Mouse (Mus musculus) cerebellum, adult 18-20 months (tissue): ENCODE results near the gene Mob1a.
"Not testable (repeated sequence)": the region's sequence is repeated elsewhere in the genome, so short reads cannot be mapped to it uniquely, and the experiment has no call there.

ENCODE experiments used
- DNase-seq, 2 experiments: peaks; one replicate each; pipeline ENCODE4 v3.0.0; 2021

Mob1a gene

DNA sequence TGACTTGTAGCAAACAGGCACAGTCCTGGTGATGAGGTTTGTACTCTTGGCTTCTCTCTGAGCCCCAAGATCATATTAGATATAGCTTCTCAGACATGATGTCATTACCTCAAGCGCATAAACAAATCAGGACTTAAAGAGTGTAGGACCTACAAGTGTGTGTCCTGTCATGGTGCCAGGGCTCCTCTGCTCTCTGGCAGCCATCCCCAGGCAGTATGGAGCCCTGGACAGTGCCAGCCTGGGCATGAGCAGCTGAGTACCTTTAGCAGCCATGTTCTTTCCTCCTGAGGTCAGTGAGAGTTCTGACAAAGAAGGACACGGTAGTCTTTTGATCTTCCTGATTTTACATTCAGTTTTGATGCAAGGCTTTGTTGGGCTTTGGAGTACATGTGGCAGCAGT, 17.1 kb downstream of the Mob1a start:
- peak in 1 of 2 experiments; percentile 44 for DNase-seq

DNA sequence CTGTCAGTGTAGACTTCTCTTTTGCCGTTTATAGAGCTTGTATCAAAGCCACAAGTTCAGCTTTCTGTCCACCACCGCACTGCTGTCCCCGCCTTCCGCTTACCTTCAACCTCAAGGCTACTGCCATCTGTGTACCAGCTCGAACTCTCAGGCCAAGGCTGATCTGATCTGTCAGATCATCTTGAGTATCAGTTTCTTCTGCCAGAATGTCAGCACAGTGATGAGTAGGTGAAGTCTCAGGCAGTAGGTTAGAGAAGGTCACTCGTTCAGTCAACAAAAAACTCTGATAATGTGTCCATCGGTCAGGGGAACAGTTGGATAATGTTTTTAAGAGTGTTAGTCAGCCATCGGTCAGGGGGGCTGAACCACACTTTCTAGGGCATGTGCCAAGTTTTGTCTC, 19.5 kb downstream of the Mob1a start:
- DNase-seq: not testable (repeated sequence)

DNA sequence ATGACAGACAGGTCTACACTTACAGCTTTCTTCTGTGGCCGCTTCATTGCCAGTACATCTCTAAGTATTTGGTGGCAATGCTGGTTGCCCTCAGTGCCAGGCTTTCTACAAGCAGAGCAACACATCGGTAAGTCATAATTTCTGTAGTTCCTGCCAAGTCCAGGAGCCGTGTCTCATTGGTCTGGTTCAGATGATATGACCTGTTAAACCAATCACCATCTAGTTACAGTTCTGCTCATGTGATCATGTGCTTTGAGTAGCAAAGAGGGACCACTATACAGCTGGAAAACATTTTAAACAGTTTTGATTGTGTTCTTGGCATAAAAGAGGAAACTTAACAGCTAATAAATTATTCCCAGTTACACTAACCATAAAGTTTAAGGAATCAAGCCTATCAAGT, 22.1 kb downstream of the Mob1a start:
- no peak for DNase-seq

DNA sequence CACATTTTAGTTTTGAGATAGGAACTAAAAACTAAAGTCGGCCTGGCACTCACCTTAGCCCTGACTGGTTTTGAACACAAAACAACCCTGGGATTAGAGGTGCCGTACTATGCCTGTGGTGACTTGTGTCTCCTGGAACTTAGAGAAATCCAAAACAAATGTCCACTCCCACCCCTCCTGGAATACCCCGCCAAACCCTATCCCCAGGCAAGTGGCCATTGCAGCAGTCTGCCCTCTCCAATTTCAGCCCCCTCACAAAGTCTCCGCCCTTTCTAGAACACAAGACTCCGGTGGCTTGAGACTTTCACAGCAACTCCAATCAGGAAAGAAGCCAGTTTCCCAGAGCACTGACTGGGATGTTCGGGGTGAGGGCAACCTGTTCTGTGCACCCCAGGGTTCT, 23.1 kb downstream of the Mob1a start, which contains the start of gene Bola3:
Bola3 (plus strand) TSS at position 275 of the 400 bp plus-strand sequence.
- no peak for DNase-seq

DNA sequence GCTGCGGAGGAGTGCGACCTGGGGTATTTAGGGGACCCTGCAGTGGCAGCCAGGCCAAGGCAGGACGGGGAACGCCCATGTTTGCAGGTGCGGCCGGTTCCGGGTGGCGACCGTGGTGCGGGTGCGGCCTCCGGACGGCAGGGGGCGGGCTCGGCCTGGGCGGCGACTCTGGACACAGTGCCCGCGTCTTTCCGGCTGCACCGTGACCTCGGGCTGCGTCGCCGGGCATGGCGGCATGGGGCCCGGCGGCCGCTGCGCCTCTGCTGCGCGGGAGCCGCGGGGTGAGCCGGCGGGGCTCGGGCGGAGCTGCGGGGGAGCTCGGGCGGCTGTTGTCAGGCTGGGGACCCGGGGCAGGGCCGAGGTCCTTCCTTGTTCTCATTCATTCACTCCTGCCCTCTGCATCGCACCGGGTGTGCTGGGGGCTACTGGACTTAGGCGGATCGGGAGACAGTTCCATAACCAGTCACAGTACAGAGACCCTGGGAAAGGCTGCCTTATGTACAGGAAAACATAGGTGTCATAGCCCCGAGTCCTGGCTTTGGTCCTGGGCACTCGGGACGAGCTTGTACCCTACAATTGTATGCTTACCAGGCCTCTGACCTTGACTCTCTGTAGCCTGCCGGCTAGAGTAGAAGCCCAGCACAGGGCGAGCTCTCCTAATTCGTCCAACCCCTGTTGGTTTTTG, 23.6 kb downstream of the Mob1a start:
- DNase-seq: peak; percentile 91 to 98

DNA sequence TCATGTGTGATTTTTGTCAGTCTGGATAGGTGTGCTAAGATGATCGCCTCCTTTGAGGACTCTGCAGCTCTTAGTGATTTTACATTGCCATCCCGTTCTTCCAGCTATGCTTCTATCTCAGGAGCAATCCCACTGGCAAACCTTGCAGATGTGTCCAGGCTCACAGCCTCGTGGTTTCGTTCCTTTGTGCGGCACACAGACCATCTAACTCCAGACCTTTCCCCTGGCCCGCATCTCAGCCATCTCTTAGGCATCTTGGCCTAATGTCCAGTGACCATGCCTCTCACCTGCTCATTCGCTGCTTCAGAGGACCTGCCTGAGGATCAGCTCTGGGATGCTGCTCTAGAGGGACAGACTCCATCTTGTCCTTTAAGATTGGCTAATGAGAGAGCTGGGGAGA, 24.4 kb downstream of the Mob1a start:
- DNase-seq: peak in 1 of 2 experiments; percentile 23

DNA sequence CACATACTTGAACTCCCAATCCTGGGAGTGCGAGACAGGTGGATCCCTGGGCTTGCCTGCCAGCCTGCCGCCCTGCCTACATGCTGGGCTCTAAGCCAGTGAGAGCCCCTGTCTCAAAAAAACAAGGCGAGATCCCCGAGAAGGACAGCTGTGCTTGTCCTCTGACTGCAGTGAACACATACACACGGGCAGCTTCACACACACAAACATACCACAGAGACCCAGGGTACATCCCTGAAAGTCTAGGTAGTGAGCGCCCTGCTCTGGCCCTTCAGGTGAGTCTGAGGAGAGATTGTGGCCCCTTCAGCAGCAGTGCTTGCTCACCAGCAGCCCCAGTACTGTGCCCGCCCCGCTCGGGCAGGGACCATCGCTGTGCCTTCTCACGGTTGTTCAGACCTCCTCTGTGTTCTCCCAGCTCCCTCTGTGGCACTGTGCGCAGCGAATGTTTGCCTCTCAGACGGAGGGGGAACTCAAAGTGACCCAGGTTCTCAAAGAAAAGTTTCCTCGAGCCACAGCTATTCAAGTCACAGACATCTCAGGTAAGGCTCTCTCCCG, 25.1 kb downstream of the Mob1a start:
- no peak for DNase-seq

DNA sequence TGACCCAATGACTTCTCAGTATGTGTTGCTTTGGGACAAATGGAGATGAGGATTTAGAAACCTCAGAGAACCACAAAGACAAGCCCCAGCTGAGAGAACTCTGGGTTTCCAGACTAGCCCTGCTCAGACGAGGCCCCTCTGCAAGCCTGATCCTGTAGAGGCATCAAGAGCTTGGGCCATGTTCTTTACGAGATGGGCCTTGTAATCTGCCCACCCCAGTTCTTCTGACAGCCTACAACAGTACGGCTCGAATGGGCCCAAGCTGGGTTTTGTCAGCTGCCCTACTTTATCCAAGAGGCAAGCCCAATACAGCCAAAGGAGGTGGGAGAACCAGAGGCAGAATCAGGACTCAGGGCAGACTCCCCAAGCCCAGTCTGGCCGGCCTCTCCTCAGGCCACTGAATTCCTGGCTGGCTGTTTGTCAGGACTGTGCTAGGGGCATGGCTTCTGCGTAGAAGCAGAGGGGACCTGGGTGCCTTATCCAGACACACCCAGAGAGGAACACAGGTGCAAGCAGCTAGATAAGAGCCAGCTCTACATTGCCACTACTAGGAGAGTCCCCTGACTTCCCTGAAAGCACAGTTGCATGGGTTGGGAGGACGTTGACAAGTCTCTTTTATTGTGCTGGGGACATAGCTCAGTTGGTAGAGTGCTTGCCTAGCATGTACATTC, 25.8 kb downstream of the Mob1a start:
- DNase-seq: peak in 1 of 2 experiments; percentile 24

DNA sequence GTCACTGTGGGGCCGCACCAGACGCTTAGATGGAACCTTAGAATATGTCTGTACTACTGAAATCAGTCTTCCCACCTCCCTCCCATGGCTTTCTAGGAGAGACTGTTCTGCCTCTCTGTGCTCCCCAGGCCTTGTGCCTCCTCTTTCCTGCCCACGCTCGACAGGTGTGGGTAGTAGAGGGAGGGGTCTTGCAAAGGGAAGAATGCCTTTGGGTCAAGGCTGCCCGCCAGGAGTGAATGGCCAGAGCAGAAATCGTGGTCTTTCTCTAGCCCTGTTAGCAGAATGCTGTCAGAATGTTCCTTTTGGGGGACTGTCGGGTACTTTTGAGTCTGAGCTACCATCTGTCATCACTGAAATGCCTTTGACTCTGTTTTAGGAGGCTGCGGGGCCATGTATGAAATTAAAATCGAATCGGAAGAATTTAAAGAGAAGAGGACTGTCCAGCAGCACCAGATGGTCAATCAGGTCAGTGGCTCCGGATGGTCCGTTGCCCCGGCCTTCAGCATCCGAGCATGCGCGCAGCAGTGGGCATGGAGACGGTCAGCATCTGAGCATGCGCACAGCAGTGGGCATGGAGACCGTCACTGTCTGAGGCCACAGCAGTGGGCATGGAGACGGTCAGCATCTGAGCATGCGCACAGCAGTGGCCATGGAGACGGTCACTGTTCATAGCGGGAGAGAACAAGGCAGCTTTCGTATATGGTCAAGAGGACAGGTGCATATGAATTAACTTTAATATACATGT, 27.0 kb downstream of the Mob1a start:
- DNase-seq: peak; percentile 90 to 94

DNA sequence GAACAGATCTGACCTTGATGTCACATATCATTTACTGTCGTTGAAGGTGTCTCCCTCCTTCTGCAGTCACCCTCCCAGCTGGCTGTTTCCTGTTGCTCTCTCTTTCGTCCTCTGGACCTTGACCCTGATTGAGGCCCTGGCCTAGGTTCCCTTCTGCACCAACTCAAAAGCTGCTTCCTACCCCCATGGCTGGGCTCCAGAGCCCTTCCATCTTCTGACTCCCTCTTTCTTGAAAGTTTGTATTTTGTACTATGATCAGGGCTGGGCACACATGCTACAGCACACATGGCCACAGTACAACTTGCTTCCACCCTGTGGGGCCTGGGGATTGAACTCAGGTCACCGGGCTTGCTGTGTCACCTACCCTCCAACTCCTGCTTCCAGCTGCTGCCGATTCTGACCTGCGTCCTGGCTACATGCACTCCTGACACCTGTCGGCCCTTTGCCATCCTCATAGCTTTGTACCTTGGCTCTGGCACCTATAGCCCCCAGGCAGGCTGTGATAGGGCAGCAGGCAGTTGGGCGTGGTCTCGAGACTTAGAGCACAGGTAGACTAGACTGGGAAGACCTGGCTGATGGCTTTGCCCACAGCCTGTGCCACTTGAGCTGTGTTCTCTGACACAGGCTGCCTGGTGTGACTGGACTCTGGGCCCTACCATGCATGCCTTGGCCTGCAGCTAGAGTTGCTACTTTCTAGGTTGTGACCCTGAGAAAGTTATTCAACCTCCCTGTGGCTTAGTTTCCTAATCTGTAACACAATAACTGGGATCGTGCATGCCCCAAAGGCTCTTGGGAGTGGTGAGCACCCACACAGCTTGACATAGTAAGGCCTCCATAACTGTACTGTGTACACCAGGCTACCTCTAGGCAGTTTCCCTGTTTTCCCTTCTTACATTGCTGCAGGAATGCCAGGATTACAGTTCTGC, 29.3 kb downstream of the Mob1a start:
- DNase-seq: no peak

DNA sequence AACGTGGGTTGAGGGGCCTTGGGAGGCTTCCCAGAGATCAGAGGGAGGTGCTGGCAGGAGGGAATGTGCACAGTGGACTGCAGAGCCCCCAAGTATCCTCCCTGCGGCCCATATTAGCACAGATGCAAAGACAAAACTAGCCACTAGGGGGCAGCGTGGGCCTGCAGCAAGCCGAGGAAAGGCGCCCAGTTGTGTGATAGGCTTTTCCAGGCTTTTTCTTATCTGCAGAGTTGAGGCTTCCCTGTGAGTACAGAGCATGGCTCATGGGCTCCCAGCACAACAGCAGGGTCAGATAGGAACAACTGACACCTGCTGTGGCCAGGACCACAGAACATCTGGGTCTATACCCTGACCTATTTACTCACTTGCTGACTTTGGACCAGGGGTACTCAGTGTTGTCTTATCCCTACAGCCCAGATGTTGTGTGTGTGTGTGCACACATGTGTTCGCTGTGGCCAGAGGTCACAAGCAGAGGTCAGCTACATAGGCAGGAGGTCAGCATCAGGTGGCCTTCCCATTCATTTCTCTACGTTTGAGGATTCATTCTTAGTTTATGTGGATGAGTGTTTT, 30.8 kb downstream of the Mob1a start:
- peak; percentile 83 to 93 for DNase-seq

DNA sequence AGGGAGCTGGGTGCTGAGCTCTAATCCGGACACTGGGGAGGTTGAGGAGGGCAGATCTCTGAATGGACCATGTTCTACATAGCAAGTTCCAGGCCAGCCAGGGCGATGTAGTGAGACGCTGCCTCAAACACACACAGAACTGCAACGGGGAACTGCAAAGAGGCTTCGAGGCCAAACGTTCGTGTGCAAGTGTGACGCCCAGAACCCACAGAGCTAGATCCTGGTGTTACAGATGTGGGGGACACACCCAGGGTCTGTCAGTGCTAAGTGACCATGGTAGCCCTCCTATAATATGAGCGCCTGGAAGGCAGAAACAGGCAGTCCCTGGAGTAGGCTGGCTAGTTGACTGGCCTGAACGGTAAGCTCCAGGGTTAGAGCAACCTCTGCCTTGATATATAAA, 31.6 kb downstream of the Mob1a start:
- DNase-seq: no peak

DNA sequence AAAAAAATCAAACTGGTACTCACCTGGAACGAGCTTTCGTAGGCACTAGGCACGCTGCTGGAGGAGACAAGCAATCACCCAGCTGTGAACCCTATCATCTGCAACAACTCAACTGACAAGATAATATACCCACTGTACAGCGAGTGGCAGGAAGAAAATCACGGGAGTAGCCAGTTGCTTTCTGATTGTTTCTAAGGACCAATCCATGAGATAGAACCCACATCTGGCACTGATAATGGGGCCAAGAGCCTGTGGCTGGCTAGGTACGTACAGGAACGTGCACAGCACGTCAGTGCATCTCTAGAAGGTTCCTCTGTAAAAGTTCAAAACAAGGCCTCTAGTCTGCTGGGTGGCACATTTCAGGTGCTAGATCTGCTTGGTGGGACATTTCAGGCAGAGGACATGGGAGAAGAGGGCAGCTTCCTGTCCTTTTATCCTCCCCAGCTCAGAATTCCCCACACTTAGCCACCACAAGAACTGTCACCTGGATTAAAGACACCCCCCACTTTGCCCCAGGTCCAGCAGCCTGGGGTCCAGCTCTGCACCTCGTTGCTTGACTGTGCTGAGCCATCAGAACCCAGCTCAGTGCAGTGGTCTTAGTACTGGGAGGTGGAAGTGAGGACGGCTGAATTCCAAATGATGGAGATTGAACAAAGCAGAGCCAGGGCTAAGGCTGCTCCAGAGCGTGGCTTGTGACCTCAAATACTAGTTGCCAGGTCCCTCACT, 35.9 kb downstream of the Mob1a start:
- DNase-seq: peak in 1 of 2 experiments; percentile 26

DNA sequence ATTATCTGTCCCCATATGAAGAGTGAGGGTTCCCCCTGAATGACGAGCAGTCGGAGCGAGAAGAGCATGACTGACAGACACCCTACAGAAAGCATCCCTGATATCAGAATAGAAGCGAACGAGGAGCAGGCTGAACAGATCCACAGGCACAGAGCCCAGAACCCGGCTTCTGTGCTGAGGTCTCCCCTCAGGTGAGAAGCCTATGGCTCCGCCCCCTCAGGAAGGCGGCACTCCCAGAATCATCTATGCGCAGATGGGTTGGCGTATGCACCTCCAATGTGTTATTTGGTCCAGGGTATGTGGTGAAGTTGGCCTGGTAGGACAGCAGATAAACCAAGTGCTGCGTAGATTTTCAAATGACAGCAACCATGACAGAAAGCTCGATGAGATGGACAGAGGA, 37.3 kb downstream of the Mob1a start:
- DNase-seq: peak; percentile 50 to 53

DNA sequence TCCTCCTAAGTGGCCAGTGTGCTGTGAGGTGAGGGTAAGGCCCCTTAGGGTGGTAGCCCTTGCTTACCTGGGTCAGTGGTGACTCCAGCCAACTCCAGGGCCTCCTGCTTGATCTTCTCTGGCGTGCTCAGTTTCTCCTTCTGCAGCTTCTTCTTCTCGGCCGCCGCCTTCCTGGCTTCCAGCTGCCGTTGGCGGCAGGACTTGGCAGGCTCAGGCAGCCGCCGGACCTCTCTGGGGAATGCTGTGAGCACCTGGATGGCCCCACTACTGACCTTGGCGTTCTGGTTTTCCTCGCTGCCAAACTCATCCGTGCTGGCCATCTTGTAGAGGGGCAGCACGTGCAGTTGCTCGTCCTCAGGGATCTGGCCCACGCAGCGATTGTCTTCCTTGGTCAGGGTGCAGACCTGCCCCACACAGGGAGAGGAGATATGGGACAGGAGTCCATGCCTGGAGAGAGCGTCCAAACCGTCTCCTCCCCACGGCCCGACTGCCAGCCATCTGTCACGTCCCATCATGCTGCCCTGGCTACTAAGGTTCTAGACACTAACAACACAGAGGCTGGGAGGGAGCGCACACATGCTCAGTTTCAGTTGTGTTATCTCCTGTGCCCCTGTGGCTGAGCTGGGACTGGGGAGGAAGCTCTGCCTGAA, 44.6 kb downstream of the Mob1a start:
- peak; percentile 71 to 82 for DNase-seq

DNA sequence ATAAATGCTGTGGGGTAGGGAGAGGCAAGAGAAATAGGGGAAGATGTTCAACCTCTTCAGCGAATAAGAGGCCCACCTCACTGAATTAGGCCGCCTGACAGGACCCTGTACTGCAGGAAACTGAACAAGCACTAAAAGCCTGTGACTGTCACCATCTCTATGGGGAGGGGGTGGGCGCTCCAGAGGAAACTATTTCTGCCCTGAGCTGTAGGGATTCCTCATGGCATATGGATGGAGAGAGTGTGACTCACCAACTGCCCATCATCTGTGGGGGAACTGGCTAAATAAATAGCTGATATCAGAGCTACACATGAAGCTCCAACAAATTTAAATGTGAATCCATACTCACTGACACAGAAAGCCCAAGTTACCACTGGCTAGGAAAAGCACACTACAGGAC, 45.5 kb downstream of the Mob1a start:
- DNase-seq: peak in 1 of 2 experiments; percentile 47

DNA sequence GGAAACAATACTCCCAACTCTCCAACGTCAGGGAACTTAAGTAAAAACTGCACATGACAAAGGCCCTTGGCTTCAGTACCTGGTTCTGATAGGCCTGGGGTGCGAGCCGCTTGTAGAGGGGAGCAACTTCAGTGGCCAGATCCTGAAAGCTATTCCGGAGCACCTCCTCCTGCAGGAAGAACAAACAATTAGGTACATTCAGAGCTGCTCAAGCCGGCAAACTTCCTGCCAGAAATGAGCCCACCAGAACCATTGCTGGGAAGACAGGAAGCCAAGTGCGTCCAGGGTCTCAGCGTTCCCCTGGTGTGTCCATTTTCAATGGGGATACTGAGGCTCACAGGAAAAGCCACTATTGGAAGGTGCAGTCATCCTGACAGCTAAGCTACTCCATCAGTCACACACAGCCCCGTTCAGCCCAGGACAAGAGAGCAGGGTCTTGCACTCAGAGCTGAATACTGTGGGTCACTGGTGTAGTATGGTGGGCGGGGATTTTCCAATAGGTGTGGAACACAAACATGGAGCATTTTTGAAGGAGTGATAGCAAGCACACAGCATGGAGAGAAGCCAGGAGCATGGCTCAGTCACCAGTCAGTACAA, 48.0 kb downstream of the Mob1a start:
- no peak for DNase-seq

DNA sequence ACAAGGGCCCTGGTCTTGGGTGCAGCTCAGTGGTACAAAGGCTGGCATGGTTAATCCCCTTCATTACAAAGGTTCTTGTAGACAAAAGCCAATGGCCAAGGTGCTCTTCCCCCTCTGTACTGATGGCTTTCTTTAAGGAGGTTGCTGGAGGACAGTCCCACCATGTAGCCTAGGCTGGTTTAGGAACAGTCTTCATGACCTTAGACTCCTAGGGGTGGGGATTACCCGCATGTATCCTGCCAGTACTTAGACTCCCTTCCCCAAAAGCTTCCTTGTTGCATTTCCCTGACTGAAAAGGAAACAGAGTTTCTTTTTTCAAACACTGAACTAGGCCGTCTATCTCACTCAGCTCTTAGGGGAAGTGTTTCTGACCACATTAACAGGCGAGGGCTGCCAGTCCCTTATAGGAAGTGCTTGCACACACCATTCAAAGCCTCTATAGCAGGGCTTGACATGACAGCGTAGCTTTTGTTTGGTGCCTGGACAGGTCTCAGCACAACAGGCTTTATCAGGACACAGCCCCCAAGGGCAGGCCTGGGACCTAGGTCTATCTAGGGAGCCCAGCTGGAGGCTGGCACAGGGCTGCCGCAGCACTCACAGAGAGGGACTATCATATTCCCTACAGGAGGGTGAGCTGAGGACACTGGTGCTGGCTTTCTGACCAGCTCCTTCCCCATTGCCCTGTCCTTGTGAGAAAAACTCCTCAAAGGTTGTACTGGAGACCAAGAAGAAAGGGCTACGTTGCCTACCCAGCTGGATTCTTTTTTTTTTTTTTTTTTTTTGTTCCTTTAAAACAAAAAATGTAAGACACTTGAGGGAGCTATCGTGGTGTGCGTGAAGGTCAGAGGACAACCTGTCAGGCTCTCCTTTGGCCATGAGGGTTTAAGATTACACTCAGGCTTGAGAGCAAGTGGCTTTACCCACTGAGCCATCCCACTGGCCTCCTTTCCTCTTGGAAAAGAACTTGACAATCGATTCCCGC, 56.0 kb downstream of the Mob1a start:
- no peak for DNase-seq

DNA sequence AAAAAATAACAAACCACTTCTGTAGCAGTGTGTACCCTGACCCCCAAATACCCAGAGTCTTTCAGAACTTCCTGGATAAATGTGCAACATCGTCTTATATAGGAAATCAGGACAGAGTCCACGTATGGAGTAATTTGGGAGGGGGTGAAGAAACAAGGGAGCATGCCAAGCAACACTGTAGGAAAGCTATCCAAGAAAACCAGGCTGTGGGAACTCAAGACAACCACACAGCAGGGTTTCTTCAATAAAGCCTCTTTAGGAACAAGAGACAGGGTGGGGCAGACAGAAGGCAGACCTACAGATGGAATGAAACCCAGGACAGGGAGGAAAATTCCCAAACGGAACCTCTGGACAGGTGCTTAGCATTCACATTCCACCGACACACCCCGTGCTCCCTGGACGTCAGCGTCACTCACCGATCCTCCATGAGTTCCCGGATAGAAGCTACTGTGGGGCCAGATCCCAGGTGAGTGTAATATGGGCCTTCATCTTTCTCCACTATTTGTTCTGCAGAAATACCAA, 59.8 kb downstream of the Mob1a start:
- no peak for DNase-seq
